Mouse (Mus musculus): ENCODE data around the gene Rnf212b.

Rnf212b gene

GRCm38 (mm10) chr14:54875844-54876538 is 62.0 kb downstream of the Rnf212b start:
- DNase-seq = no peak

GRCm38 (mm10) chr14:54876539-54877047 is 62.7 kb downstream of the Rnf212b start:
- DNase-seq = peak; percentile 70 to 73

- DNase-seq = peak in 1 of 2 experiments; percentile 66
Observed at GRCm38 (mm10) chr14:54877048-54877715, 63.2 kb downstream of the Rnf212b start, which contains the start of gene Ppp1r3e. Ppp1r3e (minus strand) TSS chr14:54877550.

GRCm38 (mm10) chr14:54883154-54884021 is 69.4 kb downstream of the Rnf212b start, which contains the start of the genes Bcl2l2 and Gm20521:
Bcl2l2 (plus strand) TSS chr14:54883377.
Gm20521 (plus strand) TSS chr14:54883441.
- DNase-seq = peak in 1 of 2 experiments; percentile 43

GRCm38 (mm10) chr14:54884022-54884712 is 70.2 kb downstream of the Rnf212b start:
- DNase-seq = no peak

GRCm38 (mm10) chr14:54885309-54885708 is 71.4 kb downstream of the Rnf212b start:
- DNase-seq = no peak

- no peak for DNase-seq
Observed at GRCm38 (mm10) chr14:54892200-54892599, 78.3 kb downstream of the Rnf212b start, which contains the start of gene Pabpn1. Pabpn1 (plus strand) TSS chr14:54892500.

- DNase-seq = peak; percentile 93 to 94
Observed at GRCm38 (mm10) chr14:54893651-54894181, 79.8 kb downstream of the Rnf212b start.

GRCm38 (mm10) chr14:54894296-54895151 is 80.6 kb downstream of the Rnf212b start:
- peak in 1 of 2 experiments; percentile 60 for DNase-seq

- DNase-seq = no peak
Observed at GRCm38 (mm10) chr14:54897445-54897844, 83.5 kb downstream of the Rnf212b start.

- peak in 1 of 2 experiments; percentile 42 for DNase-seq
Observed at GRCm38 (mm10) chr14:54900383-54900782, 86.4 kb downstream of the Rnf212b start.

- no peak for DNase-seq
Observed at GRCm38 (mm10) chr14:54903641-54904040, 89.7 kb downstream of the Rnf212b start.
